Mouse (Mus musculus): Measurements from ENCODE around the gene Ocrl.

DNA sequence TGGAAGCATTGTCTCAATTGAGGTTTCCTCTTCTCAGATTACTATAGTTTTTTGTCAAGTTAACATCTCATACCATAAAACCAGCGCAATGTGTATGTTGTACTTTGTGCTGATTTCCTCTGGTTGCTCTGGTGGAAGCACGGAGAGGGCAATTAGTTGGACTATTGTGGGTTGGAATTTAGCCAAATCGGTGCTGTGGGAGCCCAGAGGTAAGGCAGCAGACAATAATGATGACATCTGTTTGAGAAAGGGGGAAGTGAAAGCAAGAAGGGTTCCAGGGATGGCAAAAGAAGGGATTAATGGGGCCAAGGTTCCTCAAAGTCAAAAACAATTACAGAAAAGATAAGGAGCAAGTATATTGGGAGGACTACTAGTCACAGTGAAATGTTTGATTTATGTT, 15.8 kb downstream of the Ocrl start:
- TF ChIP-seq CTCF (IDR thresholded peaks at IDR 0.05; ENCODE audit: extremely low read depth, insufficient read depth, insufficient read length, insufficient replicate concordance): no peak
- no peak for TF ChIP-seq POLR2A (IDR thresholded peaks at IDR 0.05; ENCODE audit: low read depth, low read length)
